Mouse (Mus musculus): ENCODE results near the gene Heg1. TPM values are rescaled to one million over a fixed set of nuclear protein-coding genes. Genes with fewer than 3 reads are reported as not detected.

The Heg1 gene
- polyA plus RNA-seq, 1 experiment from 2014 or later = 4.6 TPM

DNA sequence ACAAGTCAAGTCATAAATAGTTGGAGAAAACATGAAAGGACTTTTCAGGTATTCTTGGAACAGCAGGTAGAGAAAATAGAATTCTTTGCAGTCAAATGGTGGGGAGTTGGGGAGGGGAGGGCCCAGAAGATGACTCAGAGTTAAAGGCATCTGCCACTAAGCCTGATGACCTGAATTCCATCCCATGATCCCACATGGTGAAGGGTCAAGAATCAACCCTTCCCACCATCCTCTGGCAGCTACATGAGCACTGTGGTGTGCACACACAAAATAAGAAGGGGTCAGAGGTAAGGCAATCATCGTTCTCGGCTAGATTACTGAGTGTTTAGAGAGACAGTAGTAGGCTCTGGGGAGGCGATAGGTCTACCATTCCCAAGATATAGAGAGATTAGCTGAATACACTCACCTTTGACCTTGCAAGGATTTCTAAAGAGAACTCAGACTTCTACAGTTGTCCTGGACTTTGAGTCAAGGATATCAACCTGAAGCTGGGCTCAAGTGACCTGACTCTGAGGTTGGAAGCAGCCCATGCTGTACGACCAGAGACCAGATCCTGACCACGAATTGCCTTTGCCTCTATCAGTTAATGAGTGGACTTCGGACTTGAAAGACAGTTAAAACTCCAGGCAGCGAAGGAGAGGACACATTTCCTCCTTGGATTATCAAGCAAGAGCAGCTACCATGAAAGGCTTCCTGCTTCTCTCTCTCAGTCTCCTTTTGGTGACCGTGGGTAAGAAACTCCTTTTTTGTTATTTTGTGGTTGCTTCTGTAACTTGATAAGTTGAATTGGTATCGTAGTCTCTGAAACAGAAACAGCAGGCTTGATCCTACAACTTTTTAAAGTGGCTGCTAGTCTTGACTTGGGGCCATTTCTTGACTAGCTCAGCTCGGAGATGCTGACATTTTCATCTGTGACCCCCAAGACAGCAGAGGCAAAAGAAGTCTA lies 109.9 kb downstream of the Heg1 start, which contains the start of gene Muc13:
Gene Muc13 (plus strand): TSS at position 192 of the 946 bp plus-strand sequence.
- Histone ChIP-seq H3K4me3 (ENCODE audit: low read depth, low read length) (no peak within 1 kb of the TSS), H3K27me3 (ENCODE audit: control insufficient read depth, insufficient read depth, low read depth, low read length) (no peaks in the 10 kb centered on the region), H3K4me2 (ENCODE audit: low read depth, low read length) (no peak within 1 kb of the TSS), H3K36me3 (ENCODE audit: control insufficient read depth, insufficient read depth) (no peaks in the 10 kb centered on the region), H3K4me1 (ENCODE audit: control insufficient read depth, low read depth, low read length) (peaks cover 5% of the 10 kb centered on the region), H3K9ac (ENCODE audit: low read depth, low read length) (no peak within 1 kb of the TSS), H3K27ac (ENCODE audit: low read length) (no peak within 1 kb of the TSS), H3K9me3 (replicated peaks; ENCODE audit: control insufficient read depth, low read length) (no peaks in the 10 kb centered on the region)
- WGBS (ENCODE audit: insufficient replicate concordance) = 23% methylated on average over 10 of the region's 10 CpGs
- no peak for ATAC-seq (ENCODE audit: low read depth)

DNA sequence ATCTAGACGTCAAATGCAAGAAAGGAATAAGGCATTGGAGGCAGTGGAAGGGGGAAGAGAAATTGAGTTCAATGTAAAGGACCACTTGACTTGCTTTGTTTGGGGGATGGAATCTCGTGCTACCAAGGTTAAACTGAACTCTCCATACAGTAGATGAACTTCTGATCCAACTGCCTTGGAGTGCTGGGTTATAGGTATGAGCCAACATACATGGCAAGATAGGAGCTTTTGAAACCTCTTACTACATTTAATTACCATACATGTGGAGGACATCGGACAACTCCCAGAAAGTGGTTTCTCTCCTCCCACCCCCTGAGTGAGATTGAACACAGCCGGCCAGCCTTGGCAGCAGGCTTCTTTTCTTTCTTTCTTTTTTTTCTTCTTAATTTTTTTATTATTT lies 110.9 kb downstream of the Heg1 start:
- H3K9me3 ChIP-seq (replicated peaks; ENCODE audit: control insufficient read depth, low read length) = no peaks in the 10 kb centered on the region
- no peaks in the 10 kb centered on the region for H3K36me3 ChIP-seq (ENCODE audit: control insufficient read depth, insufficient read depth)
- H3K27ac ChIP-seq (ENCODE audit: low read length) = no peak overlapping the region
- H3K9ac ChIP-seq (ENCODE audit: low read depth, low read length) = no peak overlapping the region
- 27% methylated on average over 4 of the region's 4 CpGs for WGBS (ENCODE audit: insufficient replicate concordance)
- peaks cover 5% of the 10 kb centered on the region for H3K4me1 ChIP-seq (ENCODE audit: control insufficient read depth, low read depth, low read length)
- H3K27me3 ChIP-seq (ENCODE audit: control insufficient read depth, insufficient read depth, low read depth, low read length) = no peaks in the 10 kb centered on the region
- ATAC-seq (ENCODE audit: low read depth) = no peak
- H3K4me2 ChIP-seq (ENCODE audit: low read depth, low read length) = no peak overlapping the region
- no peak overlapping the region for H3K4me3 ChIP-seq (ENCODE audit: low read depth, low read length)

DNA sequence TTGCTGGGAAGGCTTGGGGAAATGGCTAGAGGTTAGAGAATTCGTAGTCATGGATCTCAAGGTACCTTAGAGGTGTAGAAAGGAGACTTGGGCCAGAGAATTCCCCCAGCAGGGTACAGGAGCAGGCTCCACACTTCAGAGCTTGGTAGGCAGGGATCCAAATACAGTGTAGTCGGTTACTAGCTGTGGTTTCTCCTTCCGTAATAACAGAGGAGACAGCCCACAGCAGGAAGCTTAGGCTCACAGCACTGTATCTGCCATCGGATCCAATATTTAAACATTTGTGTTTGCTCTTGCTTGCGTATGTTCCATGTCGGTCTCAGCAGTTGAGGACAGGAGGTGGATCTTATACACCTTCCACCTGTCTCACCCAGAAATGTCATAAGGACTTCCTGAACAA lies 111.7 kb downstream of the Heg1 start:
- H3K9ac ChIP-seq (ENCODE audit: low read depth, low read length) = no peak overlapping the region
- H3K9me3 ChIP-seq (replicated peaks; ENCODE audit: control insufficient read depth, low read length) = no peaks in the 10 kb centered on the region
- H3K4me1 ChIP-seq (ENCODE audit: control insufficient read depth, low read depth, low read length) = peaks cover 5% of the 10 kb centered on the region
- no peaks in the 10 kb centered on the region for H3K27me3 ChIP-seq (ENCODE audit: control insufficient read depth, insufficient read depth, low read depth, low read length)
- no peak overlapping the region for H3K4me3 ChIP-seq (ENCODE audit: low read depth, low read length)
- no peak for ATAC-seq (ENCODE audit: low read depth)
- H3K27ac ChIP-seq (ENCODE audit: low read length) = peak overlapping the region; percentile 14; the same call in 1 of the 2 replicates
- H3K4me2 ChIP-seq (ENCODE audit: low read depth, low read length) = 0 out of 2 replicates have a peak overlapping the region, but pooled peaks have one; percentile 13
- no peaks in the 10 kb centered on the region for H3K36me3 ChIP-seq (ENCODE audit: control insufficient read depth, insufficient read depth)
- 21% methylated on average over 6 of the region's 6 CpGs for WGBS (ENCODE audit: insufficient replicate concordance)

DNA sequence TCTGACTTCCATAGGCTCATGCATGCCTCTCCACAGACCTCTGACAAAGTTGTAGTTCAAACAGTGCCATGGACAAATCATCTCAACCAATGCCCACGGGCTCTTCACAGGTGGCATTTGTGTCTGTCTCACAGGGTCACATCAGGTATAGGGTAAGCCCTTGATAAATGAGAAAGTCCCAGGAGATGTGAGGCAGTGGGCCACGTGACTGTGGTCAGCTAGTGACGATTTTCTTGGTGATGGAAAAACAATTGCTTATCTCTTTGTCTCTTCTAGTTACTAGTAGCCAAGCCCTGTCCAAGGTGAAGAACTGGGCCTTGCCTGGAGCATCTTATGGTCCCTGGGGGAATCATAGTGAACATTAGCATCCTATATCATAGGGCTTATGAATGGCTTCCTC lies 112.6 kb downstream of the Heg1 start:
- Histone ChIP-seq H3K9ac (ENCODE audit: low read depth, low read length) (no peak overlapping the region), H3K27ac (ENCODE audit: low read length) (no peak overlapping the region), H3K4me2 (ENCODE audit: low read depth, low read length) (no peak overlapping the region), H3K4me3 (ENCODE audit: low read depth, low read length) (no peak overlapping the region), H3K9me3 (replicated peaks; ENCODE audit: control insufficient read depth, low read length) (no peaks in the 10 kb centered on the region), H3K4me1 (ENCODE audit: control insufficient read depth, low read depth, low read length) (peaks cover 5% of the 10 kb centered on the region), H3K36me3 (ENCODE audit: control insufficient read depth, insufficient read depth) (no peaks in the 10 kb centered on the region), H3K27me3 (ENCODE audit: control insufficient read depth, insufficient read depth, low read depth, low read length) (no peaks in the 10 kb centered on the region)
- WGBS (ENCODE audit: insufficient replicate concordance) = 37% methylated on average over 3 of the region's 3 CpGs
- ATAC-seq (ENCODE audit: low read depth) = no peak

DNA sequence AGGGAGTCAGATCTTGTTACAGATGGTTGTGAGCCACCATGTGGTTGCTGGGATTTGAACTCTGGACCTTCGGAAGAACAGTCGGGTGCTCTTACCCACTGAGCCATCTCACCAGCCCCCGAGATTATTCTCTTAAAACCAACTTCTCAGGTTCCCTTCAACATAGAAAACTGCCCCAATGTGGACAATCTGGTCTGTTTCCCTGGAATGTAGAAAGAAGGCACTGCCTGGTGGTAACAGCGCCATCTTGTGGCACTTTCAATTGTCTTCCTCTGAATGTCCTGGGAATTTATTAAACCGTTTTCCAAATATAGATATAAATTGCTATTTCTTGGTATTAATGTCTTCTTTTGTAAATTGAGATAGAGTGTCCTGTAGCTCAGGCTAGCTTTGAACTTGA lies 113.7 kb downstream of the Heg1 start:
- no peaks in the 10 kb centered on the region for H3K27me3 ChIP-seq (ENCODE audit: control insufficient read depth, insufficient read depth, low read depth, low read length)
- ATAC-seq (ENCODE audit: low read depth) = no peak
- H3K27ac ChIP-seq (ENCODE audit: low read length) = no peak overlapping the region
- no peaks in the 10 kb centered on the region for H3K9me3 ChIP-seq (replicated peaks; ENCODE audit: control insufficient read depth, low read length)
- no peak overlapping the region for H3K4me3 ChIP-seq (ENCODE audit: low read depth, low read length)
- H3K9ac ChIP-seq (ENCODE audit: low read depth, low read length) = no peak overlapping the region
- H3K36me3 ChIP-seq (ENCODE audit: control insufficient read depth, insufficient read depth) = no peaks in the 10 kb centered on the region
- H3K4me2 ChIP-seq (ENCODE audit: low read depth, low read length) = no peak overlapping the region
- WGBS (ENCODE audit: insufficient replicate concordance) = 28% methylated on average over 5 of the region's 5 CpGs
- H3K4me1 ChIP-seq (ENCODE audit: control insufficient read depth, low read depth, low read length) = peaks cover 5% of the 10 kb centered on the region

DNA sequence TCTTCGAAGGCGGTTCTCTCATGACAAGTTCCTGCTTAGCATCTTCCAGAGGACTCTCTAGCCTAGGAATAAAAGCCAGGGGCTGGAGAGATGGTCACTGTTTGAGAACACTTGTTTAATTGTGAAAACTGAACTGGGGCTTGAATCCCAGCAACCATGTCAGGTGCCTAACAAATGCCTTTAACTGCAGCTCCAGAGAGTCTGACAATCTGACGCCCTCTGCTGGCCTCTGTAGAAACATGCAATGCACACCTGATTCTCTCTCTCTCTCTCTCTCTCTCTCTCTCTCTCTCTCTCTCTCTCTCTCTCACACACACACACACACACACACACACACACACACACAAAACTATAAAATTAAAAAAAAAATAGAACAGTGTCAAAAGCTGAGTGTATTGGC lies 125.8 kb downstream of the Heg1 start:
- H3K4me2 ChIP-seq (ENCODE audit: low read depth, low read length) = no peak overlapping the region
- H3K27ac ChIP-seq (ENCODE audit: low read length) = no peak overlapping the region
- no peaks in the 10 kb centered on the region for H3K9me3 ChIP-seq (replicated peaks; ENCODE audit: control insufficient read depth, low read length)
- H3K36me3 ChIP-seq (ENCODE audit: control insufficient read depth, insufficient read depth) = no peaks in the 10 kb centered on the region
- no peak for ATAC-seq (ENCODE audit: low read depth)
- H3K4me1 ChIP-seq (ENCODE audit: control insufficient read depth, low read depth, low read length) = no peaks in the 10 kb centered on the region
- H3K9ac ChIP-seq (ENCODE audit: low read depth, low read length) = no peak overlapping the region
- H3K27me3 ChIP-seq (ENCODE audit: control insufficient read depth, insufficient read depth, low read depth, low read length) = no peaks in the 10 kb centered on the region
- no peak overlapping the region for H3K4me3 ChIP-seq (ENCODE audit: low read depth, low read length)
- WGBS (ENCODE audit: insufficient replicate concordance) = 68% methylated on average over 3 of the region's 3 CpGs

DNA sequence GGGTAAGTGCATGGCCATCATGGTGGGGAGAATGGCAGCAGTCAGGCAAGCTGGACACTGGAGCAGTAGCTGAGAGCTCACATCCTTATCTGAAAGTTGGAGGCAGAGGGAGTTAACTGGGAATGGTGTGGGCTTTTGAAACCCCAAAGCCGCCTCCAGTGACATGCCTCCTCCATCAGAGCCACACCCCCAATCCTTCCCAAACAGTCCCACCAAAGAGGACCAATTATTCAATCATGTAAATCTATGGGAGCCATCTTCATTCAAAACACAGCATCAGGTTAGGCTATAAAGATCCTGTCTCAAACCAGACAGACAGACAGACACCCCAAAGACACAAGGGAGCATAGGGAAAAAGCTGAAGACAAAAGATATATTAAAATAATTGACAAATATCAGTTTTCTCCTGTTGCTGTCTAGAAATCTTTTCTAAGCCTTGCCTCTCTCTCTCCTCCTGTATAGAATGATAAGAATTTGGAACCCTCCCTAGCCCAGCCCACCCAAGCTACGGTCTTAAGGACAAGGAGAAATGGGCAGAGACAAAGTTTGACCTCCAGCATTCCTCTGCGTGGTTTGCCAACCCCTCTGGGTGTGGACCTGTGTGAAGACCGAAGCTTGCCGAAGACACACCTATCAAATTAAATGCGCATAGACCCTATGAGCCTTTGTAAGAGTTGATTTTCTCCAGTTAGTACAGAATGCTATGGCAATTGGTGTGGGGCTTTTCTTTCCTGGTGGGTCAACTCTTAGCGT lies 134.4 kb downstream of the Heg1 start:
- Histone ChIP-seq H3K4me2 (ENCODE audit: low read depth, low read length) (no peak overlapping the region), H3K4me3 (ENCODE audit: low read depth, low read length) (no peak overlapping the region), H3K27me3 (ENCODE audit: control insufficient read depth, insufficient read depth, low read depth, low read length) (no peaks in the 10 kb centered on the region), H3K9ac (ENCODE audit: low read depth, low read length) (no peak overlapping the region), H3K9me3 (replicated peaks; ENCODE audit: control insufficient read depth, low read length) (no peaks in the 10 kb centered on the region), H3K4me1 (ENCODE audit: control insufficient read depth, low read depth, low read length) (no peaks in the 10 kb centered on the region), H3K27ac (ENCODE audit: low read length) (no peak overlapping the region), H3K36me3 (ENCODE audit: control insufficient read depth, insufficient read depth) (no peaks in the 10 kb centered on the region)
- 70% methylated on average over 7 of the region's 7 CpGs for WGBS (ENCODE audit: insufficient replicate concordance)
- ATAC-seq (ENCODE audit: low read depth) = no peak

DNA sequence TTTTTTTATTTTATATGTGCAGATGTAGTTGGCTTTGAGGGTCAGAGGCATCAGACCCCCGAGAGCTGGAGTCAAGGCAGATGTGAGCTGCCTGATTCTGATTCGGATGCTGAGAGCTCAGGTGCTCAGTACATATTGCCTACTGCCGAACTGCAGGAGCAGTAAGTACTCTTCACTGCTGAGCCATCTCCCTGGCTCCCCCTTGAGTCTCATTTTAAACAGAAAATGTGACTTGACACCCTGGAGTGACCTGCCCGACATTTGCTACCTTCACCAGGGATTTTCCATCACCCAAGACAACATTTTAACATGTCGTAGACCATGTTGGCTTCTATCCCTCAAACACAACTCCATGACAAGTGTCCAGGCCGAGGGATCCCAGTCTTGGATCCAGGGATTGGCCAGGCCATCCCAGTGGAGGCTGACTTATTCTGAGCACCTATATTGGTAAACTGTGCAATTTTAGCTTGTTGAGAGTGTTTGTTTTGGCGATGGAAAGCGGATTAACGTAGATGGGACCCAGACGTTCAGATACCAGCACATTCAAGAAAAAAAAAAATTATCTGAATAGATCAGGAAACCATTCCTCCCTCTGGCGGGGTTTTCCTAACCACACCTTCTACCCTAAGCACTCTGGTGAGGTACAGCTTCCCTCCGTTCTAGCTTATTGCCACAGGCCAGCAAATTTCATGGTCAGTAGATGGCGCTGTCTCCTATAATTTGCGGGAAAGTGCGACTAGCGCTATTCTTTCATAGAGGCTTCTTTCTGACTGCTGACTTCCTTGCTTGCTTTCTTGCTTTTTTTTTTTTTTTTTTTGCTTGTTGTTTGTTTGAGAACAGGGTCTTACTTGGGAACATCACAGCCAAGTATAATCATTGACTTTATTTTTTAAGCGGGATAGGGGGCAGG lies 136.4 kb downstream of the Heg1 start:
- H3K36me3 ChIP-seq (ENCODE audit: control insufficient read depth, insufficient read depth) = no peaks in the 10 kb centered on the region
- no peaks in the 10 kb centered on the region for H3K9me3 ChIP-seq (replicated peaks; ENCODE audit: control insufficient read depth, low read length)
- no peak for ATAC-seq (ENCODE audit: low read depth)
- no peak overlapping the region for H3K4me3 ChIP-seq (ENCODE audit: low read depth, low read length)
- WGBS (ENCODE audit: insufficient replicate concordance) = 18% methylated on average over 17 of the region's 17 CpGs
- H3K27ac ChIP-seq (ENCODE audit: low read length) = no peak overlapping the region
- H3K4me2 ChIP-seq (ENCODE audit: low read depth, low read length) = no peak overlapping the region
- H3K4me1 ChIP-seq (ENCODE audit: control insufficient read depth, low read depth, low read length) = no peaks in the 10 kb centered on the region
- H3K9ac ChIP-seq (ENCODE audit: low read depth, low read length) = no peak overlapping the region
- no peaks in the 10 kb centered on the region for H3K27me3 ChIP-seq (ENCODE audit: control insufficient read depth, insufficient read depth, low read depth, low read length)

All from liver, embryonic 16.5 days (tissue).